Mouse (Mus musculus) embryo, embryonic 9.5 days (tissue): Measurements from ENCODE around the gene Prima1.
A peak's percentile ranks its signal among the peaks of the same experiment; 100 is the strongest.

ENCODE experiments used
- DNase-seq: peaks from one replicate; pipeline ENCODE4 v3.0.0-alpha.2; 2017; ENCODE audit errors: extremely low spot score

The Prima1 gene

DNA sequence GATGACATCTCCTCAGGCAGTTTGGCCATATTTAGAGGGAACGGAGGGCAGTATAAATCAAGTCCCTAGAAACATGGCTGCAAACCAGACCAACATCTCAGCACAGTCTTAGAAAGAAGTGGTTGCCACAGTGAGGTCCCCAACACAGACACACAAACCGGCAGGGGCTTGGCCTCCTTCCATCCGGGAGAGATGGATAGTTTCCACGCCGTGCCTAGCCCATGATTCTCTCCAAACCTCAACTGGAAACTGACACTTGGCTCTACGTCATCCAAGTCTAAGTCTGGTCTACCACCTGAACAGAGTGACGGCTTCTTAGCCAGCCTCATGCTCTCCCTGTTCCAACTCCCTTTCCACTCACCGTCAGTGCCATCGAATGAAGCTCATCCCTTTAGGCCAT, 18.3 kb downstream of the Prima1 start:
- DNase-seq, result no peak

DNA sequence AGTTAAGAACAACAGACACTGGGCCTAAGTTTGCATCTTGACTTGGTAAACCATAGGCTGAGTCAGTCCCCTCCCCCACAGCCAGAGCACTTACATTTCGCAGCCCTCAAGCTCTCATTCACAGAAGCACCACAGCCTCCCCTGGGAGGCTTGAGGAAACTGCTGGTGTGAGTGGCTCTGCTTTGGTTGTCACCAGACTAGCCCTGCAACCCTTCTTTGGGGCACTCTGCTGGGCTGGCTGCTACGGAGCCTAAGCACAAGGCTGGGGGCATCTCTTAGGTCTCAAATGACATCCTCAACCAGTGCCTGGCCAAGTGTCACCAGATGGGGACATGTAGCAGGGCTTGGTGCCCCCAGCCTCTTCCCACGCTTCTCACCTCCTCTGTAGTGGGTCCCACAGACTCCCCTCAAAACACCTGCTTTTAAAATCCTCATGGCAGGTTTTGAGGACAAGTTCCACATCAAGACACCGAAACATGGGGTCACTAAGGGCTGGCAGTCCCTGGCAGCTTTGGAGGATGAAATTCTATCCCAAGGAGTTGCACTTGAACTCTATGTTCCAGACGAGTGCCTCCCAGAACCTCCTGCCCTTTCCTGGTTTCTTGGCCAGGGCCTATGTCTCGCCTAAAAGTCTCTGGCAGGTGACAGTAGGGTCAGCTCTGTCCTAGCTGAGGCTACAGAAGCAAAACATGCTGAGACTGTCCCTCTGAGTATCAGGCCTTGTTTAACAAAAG, 25.9 kb downstream of the Prima1 start:
- DNase-seq, result no peak

DNA sequence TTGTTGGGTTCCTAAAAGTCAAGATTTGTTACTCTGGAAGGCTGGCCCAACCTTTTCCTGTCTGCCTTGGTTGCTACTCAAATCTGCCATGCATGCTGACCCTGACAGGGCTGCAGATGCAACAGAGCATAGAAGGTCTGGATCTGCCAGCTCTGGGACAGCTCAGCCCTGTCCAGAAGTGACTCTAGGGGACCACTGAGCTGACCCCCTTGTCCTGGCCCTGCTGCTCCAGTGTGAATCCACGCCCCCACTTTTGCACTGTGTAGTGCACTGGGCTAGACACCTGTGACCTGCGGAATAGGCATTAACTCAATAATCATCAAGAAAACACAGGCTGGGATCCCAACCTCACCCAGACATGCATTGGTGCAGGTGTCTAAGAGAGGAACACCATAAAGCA, 27.2 kb downstream of the Prima1 start:
- DNase-seq, result no peak

DNA sequence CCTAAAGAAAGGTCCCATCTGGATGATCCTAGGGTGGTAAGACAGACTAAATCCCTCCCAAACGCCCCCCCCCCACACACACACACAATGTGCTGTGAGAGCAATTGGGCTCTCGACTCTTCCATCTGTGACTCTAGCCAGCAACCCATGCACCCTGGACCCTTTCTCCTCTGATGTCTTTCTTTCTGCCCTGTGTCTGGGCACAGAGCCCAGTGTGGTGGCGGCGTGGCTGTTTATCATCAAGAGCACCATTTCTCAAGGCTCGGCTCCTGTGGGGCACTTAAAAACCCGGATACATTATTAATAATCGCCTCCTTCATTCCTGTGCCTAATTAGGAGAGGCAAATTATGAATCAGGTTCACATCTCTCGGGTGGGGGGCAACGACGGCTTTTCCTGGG, 27.7 kb downstream of the Prima1 start:
- no peak for DNase-seq

DNA sequence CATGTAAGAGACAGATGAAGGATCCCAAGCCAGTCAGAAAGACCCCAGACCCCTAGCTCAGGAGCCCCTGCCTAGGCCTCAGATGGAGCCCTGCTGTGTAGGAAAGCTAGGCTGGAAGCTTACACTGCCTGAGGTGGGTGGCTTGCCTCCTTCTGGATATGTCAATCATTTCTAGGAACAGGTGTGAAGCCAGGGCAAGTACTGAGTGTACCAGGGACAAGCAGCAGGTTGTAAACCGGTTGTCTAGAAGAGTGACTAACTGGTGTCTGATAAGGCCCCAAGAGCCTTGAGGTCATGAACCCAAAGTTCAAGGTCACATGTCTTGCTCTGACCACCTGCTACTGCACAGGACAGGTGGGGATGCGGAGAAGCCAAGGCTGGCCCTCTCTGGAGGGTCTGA, 28.4 kb downstream of the Prima1 start:
- DNase-seq, result no peak

DNA sequence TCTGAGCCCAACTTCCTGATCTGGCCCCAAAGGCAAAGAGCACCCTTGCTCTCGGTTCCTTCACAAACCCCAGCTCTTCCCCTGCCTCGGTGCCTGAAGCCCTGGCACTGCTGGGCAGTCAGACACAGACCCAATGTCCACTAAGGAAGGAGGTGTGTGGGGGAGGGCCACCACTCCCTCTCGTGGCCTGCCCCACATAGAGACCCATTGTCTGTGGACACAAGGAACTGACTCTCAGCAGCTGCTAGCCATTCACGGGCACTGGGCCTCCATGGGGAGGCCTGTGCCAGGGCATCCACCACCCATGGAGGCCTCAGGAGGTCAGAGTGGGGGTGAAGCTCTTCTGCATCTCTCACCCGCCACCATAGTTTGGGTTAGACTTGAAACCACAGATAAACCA, 30.9 kb downstream of the Prima1 start:
- DNase-seq, result no peak

DNA sequence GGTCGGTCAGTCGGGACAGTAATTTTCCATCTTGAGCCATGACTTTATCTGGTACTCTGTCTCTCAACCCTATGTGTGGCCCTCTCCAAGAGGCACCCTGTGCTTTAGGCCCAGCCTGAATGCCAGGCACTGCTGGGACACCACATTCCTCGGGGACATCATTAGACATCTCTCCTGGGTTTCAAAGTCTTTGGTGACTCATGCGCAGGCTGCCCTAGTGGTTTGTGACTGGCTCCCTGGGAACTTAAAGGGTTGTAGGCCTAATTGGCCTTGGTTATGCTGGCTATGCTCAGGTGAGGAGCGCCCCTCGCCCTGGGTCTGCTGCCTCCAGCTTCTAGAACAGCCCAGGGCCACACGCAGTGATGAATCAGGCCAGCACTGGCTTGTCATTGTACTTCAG, 32.4 kb downstream of the Prima1 start:
- no peak for DNase-seq

DNA sequence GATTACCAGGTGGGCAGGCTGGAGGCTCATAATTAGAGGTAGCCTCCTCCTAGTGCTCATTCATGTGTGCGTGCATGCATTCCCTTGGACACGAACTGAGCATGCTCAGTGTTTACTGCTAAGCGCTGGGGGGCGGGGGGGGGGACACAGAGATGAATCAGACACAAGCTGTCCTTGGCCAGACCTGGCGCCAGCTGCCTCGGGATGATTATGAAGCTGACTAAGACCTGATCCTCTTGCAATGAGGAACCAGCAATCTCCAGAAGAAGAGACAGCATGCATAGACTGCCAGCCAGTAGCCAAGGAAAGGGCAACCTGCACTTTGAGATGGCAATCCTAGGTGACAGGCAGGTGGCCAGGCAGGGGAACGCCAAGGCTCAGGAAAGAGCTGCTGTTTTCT, 36.4 kb downstream of the Prima1 start:
- no peak for DNase-seq

DNA sequence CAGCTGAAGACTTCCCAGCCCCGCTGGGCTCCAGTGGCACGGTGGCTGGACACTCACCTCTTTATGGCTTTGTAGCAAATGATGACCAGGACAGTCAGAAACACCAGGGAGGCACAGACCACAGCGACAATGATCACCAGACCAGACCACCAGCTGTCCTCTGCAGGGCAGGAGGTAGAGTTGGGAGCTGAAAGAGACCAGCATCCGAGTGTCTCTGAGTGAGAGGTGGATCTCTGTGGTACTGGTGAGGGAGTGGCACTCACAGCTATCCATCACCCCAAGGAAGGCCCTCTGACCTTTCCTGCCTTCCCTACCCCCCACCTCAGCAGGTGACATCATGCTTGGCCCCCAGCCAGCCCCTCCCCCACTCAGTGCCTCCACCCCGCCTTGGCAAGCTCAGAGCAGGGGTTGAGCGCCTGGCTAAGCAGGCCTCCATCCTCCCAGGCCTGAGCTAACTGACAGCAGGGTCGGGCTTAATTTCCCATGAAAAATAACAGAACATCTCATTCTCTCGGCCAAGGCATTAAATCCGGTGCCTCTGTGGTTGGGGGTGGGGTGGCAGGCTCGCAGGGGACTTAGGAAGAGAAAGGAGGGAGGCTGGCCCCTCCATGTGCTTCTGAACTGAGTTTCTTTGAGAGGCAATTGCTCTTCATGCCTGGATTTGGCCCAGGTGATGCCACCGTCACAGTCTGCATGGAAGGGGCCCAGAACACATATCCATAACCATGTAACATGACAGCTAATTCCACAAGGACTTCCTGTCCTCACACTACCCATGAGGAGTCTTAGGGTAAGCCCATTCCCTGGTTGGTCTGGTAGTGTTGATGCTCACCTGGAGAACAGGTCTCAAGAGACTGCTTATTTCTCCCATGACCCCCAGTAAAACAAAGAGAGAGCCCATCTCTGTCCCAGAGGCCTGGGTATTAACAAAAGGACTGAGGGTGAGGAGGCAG, 39.1 kb downstream of the Prima1 start:
- DNase-seq, result peak; percentile 18

DNA sequence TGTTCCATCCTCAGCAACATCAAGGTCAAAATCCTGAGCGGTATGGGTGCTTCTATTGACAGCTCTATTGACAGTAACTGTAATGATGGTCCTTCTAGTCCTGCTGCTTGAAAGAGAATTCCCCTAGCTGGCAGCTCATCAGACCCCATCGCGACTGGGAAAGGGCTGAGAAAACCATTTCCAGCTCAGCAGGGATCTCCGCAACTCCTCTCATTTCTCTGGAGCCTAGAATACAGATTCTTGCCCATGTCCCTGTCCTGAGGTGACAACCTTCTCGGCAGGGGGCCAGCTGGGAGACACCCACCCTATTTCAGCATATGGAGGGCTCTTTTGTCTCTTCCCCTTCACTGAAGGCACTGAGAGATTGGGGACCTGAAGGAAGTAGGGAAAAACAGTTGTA, 49.0 kb downstream of the Prima1 start:
- no peak for DNase-seq

DNA sequence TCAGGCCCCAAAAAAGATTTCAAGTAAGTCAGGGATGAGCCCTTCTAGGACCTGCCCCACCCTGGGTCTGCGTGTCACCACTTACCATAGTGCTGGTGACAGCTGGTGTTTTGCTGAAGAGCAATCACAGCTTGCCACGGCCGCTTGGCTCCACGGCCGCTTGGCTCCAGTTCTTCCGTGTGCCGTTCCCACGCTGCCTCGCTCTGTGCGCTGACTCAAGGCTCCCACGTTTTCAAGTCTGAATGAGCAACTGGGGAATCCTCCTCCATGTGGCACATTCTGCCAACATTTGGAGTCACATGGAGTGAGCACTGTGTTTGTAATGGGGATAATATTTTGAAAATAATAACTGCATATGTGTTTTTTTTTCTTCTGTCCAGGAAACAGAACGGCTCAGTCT, 52.2 kb downstream of the Prima1 start:
- DNase-seq, result no peak

DNA sequence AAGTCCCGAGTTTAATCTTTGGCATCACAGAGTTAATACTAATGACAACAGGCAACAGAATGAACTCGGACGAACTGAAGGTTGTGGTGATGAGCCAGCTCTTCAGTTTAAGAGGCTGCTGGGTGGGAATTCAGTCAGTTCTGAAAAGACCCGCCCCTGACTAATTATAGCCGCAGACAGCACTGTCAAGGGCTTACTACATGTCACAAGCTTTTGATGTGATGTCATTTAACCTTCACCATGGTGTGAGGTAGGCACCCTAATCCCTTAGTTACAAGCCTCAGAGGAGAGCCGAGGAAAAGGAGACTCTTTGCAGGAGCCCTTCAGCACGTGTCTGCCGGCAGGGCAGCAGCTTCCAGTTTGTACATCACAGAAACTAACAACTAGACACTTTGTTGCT, 53.7 kb downstream of the Prima1 start:
- DNase-seq, result no peak

DNA sequence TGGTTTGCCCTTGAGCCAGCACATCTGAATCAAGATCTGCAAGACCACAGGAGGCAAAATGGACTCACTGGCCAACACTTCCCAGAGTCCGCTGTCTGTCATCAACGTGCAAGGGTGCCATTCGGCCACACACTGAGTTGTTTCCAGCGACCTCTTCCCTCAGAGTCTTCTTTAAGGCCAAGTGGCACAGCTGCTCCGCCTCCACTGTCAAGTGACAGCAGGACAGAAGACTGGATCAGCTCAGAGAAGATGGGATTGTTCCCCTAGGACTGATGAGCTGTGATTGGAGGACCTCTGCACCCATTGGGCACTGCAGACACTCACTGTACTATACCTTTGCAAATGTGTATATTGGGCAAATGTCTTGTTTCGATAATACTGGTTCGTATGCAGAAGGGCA, 54.9 kb downstream of the Prima1 start:
- no peak for DNase-seq

DNA sequence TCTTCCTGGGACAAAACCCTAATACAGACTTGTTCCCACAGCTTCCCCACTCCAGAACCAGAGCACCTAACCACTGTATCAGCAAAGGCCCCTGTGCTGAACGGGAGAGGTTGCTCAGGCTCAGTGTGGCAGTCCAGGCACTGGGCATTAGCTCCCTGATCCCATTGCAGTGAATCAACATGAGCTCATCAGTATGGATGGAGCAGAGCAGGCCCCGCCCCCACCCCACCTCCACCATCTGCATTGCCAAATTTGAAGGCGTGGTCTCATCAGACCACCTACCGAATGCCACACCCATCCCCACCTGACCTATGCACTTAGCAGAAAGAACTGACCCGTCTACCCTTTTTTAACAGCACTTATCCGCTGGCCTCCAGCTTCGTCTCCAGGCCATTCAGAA, 58.9 kb downstream of the Prima1 start:
- DNase-seq, result peak; percentile 32

DNA sequence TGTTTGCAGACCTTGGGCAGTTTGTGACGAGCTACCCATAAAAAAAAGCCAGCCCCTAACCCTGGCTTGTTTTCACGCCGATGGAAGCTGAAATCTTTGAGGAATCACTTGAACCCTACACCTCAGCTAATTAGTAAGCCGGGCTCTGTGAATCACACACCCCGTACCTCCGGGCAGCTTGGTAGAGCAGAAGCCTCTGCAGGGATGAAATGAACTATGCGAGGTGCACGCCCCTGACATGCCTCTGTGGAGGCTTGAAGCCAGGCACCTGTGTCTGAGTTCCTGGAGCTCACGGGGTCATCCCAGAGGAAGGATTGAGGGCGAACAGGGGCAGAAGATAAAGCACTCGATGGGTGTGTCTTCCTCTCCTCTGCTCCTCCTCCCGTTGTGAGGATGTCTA, 73.1 kb downstream of the Prima1 start:
- DNase-seq, result no peak

DNA sequence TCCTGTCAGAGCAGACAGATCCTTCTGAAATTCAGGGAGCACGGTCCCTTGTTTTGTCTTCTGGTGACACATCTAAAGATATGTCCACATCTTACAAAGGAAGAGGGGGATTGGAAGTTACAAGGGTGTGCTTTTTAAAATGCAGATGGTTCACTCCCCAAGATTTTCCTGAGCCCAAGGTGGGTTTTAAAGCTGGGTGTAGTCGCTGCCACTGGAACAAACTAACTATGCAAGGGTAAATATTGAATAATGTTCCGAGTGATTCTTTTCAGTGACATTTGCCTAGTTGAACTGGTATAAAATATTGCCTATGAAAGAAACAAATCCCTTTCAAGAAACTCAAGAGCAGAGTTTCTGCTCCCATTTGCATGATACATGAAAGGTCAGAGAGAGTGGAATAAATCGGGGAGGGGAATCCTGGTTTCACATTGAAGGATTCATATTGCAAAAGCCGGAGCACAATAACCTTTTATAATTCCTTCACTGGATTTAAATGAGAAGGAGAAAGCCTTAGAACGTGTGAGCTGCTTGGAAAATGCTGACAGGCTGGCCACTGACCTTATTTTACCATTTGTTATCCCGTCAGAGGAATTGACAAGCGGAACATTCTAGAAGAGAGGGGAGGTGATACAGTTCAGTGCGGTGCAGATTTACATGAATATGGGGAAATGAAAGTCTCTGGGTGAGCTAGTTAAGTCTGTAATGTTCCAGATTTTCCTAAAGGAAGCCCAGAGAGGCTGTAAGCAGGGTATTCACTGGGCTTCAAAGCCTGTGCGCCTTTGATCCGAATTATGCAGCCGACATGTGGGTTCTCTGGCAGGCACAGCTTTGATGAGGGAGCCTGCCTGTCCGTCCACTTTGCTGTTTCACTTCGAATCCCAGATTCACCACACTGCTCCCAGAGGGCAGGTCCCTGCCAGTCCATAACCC, 77.6 kb downstream of the Prima1 start:
- peak; percentile 18 for DNase-seq

DNA sequence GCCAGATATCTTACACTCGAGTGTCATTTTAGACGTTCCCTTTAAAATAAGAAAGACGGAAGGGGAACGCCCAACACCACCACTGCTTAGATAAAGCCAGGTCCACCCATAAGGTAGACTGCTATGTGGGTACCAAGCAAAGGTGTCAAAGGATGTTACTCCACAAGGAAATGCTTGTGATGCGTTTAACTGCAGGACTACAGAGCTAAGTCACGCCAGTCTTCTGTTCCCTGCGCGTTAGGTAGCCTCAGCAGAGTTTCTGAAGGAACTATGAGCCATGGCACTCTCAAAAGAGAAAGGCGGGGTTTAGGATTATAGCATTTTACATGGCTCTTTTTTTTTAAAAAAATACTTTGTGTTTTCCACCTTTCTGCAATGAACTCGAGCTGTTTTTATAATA, 78.4 kb downstream of the Prima1 start:
- DNase-seq, result no peak

DNA sequence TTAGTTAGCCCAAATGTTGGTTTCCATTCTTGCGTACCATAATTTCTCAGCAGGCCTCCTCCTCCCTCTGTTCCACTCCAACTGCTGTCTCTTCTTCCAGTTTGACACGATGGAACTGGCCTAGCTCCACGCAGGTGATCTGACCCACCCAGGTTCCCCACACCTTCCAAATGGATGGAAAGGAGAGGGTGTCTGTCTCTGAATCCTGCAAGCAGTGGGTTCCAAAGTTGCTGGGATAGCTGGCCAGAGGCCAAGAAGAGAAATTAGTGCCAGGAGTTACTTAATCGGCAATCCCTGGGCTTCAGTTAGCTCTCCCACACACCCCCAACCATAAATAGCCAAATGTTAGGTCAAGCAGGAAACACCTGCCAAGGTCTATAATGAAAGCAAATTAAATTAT, 81.2 kb downstream of the Prima1 start:
- no peak for DNase-seq

DNA sequence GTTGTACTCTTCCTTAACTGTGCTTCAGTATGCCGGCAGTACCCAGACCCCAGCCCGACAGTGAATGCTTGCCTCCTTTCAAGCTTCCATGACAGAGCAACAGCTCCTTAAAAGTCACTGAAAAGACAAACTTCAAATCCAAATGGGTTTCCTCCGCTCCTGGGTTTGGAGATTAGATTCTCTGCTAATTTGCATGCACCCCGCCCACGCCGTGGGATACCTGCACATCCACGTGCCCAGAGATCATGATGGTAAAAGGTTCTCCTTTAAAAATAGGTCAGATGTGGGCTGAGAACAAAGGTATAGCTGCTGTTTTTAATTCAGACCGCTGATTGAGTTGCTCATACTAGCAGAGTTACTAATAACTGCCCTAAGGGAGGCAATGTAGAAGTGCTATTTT, 82.9 kb downstream of the Prima1 start:
- no peak for DNase-seq

DNA sequence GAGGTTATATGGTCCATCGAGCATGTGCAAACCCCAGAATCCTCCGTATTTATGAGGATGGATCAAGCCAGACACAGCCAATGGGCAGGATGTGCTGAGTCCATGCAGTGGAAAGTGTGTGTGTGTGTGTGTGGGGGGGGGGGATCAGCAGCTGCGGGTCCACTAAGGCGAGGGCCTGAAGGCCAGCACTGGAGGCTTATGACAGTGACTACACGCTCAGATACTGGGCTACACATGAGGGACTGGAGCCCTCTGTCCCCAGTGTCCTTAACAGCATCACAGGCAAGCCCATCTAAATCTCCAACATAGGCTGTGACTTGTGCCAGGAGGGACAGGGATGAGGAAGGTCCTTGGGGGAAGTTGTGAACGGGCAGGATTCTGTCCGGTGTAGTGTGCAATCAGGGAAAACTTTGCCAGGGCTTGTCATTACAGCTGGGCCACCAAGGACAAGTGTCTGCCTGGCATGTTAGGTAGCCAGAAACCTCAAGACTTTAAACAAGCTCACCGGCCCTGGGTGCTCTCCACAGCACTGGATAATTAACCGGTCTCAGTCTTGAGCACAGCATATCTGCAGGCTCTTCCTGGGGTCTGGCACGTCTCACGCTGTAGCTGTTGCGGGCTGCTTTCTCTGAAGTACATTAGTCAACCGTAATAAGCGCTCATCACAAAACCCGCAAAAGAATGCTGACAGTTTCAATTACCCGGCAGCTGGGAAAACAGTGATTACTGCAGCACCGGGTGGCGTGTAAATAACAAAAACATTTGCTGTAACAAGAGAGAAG, 84.6 kb downstream of the Prima1 start:
- DNase-seq, result no peak

DNA sequence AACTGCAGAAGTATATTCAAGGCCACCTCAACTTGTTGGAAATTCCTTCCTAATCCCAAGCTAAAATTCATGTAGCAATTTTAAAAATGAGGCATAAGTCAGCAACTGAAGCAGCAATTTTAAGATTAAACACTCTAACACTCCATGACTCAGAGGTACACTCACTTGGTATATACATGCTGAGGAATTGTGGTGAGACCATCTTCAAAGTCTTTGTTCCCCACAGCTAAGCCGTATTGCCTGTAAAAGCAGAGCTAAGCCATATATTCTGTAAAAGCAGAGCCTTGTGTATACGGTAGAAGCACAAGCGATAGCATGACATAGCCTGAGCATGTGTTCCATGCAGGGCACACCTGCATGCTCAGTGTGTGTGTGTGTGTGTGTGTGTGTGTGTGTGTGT, 86.5 kb downstream of the Prima1 start:
- no peak for DNase-seq
